Mouse (Mus musculus): Measurements from ENCODE around the gene Lin37. TPM values are rescaled to one million over a fixed set of nuclear protein-coding genes. Genes with fewer than 3 reads are reported as not detected.

Lin37 gene
- 26.3 TPM for polyA plus RNA-seq (2014; fragmentation: Illumina TruSeq; extraction: RNeasy Lipid Tissue Mini Kit (QIAGEN cat#74804); ENCODE audit: low read depth, low replicate concordance)

GRCm38 (mm10) chr7:30559443-30559954 lies at the start of gene Lin37:
TSS of gene Lin37 (minus strand) at chr7:30559838.

GRCm38 (mm10) chr7:30598786-30599185 lies 39.1 kb upstream of the Lin37 start, which contains the start of gene Zbtb32:
TSS of gene Zbtb32 (minus strand) at chr7:30598909.

DNA sequence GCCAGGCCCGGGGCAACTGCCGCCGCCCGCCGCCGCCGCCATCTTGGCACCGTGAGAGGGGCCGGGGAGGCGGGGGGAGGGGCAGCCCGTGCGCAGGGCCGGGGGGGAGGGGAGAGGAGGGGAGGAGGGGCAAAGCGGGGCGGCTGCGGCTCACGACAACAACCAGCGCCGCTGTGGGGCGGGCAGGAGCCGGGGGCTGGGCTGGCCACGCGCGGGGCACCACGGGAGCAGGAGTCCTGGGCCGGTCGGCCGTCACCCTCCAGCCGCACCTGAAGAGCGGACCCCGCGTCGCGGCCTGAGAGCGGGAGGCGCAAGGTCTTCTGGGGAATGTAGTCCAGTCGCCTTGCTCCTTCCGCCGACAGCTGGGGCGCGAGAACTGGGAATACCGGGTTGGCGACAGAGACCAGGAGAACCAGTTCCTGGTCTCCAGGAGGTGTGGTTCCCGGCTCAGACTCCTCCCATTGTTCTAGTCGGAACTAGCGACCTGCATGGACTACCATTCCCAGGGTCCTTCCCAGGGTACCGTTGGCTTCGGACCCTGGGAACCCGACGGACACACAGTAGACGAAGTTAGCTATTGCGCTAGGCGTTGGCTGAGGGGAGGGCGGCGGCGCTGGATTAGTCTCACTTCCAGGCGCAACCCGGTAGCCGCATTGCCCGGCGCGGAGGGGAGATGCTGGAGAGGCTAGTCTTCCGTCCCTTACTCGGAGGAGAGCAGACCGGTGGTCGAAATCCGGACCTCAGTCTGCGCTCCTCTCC lies 29.2 kb upstream of the Lin37 start, which contains the start of gene Kmt2b:
TSS of gene Kmt2b (minus strand) at position 51 of the 759 bp plus-strand sequence.

GRCm38 (mm10) chr7:30564970-30565571 lies 5.4 kb upstream of the Lin37 start, which contains the start of gene Igflr1:
TSS of gene Igflr1 (plus strand) at chr7:30565427.

GRCm38 (mm10) chr7:30563117-30563905 lies 3.7 kb upstream of the Lin37 start, which contains the start of the genes U2af1l4, Gm49396 and Psenen:
TSS of gene U2af1l4 (plus strand) at chr7:30563301.
TSS of gene Gm49396 (plus strand) at chr7:30563344.
TSS of gene Psenen (minus strand) at chr7:30563627.

DNA sequence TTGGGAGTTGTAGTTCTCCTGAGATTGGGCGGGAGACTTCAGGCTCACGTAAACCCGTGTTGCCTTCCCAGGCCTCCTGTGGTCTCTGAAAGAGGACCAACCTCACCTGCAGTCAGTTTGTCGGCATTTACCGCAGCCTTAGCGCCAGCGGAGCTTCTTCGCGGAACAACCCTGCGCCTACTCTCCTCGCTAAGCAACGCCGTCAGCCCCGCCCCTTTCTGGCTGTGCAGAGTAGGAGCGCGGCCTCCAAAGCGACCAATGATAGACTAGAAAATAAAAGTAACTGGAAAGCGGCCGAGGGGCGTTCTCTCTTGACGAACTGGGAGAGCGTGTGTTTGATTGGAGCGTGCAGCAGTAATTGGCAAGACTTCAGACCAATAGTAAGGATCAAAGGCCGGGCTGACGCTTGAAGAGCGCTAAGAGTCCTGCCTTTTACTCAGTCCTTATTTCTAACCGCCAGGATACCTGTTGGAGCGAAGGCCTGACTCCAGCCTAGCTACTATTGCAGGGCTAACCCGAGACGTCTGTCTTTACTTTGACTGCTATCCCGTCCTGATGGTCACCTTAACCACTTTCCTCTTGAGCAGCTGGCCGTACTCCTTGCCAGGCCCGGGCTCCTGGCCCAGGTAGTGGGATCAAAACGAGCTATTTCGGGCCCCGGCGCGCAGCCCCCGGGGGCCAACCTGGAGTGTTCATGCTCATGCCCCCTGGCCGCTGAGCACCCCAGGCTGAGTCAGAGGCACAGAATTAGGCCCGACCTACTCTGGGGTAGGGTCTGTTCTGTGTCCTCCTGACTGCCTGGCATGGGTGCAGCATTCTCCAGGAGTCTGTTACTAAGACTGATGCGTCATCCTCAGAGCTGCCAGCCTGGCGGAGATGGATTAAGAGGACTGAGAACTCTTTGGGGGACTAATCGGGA lies 7.3 kb downstream of the Lin37 start, which contains the start of the genes Hspb6 and Proser3:
TSS of gene Hspb6 (plus strand) at position 77 of the 919 bp plus-strand sequence.
TSS of gene Proser3 (minus strand) at position 198 of the 919 bp plus-strand sequence.

GRCm38 (mm10) chr7:30534633-30535577 lies 24.7 kb downstream of the Lin37 start, which contains the start of gene Arhgap33:
TSS of gene Arhgap33 (minus strand) at chr7:30535060.

Other genes with a start within 250 kb of the Lin37 start
- 5.0 TPM for gene Syne4, start 245.0 kb downstream of the Lin37 start, polyA plus RNA-seq (2014; fragmentation: Illumina TruSeq; extraction: RNeasy Lipid Tissue Mini Kit (QIAGEN cat#74804); ENCODE audit: low read depth, low replicate concordance)
- gene E130208F15Rik, start 238.1 kb downstream of the Lin37 start, polyA plus RNA-seq (2014; fragmentation: Illumina TruSeq; extraction: RNeasy Lipid Tissue Mini Kit (QIAGEN cat#74804); ENCODE audit: low read depth, low replicate concordance) = 1.2 TPM
- gene Sdhaf1, start 235.9 kb downstream of the Lin37 start, polyA plus RNA-seq (2014; fragmentation: Illumina TruSeq; extraction: RNeasy Lipid Tissue Mini Kit (QIAGEN cat#74804); ENCODE audit: low read depth, low replicate concordance) = 9.0 TPM
- 1.7 TPM for gene Lrfn3, start 197.1 kb downstream of the Lin37 start, polyA plus RNA-seq (2014; fragmentation: Illumina TruSeq; extraction: RNeasy Lipid Tissue Mini Kit (QIAGEN cat#74804); ENCODE audit: low read depth, low replicate concordance)
- 114 TPM for gene Tyrobp, start 146.1 kb downstream of the Lin37 start, polyA plus RNA-seq (2014; fragmentation: Illumina TruSeq; extraction: RNeasy Lipid Tissue Mini Kit (QIAGEN cat#74804); ENCODE audit: low read depth, low replicate concordance)
- 4.5 TPM for gene Hcst, start 140.0 kb downstream of the Lin37 start, polyA plus RNA-seq (2014; fragmentation: Illumina TruSeq; extraction: RNeasy Lipid Tissue Mini Kit (QIAGEN cat#74804); ENCODE audit: low read depth, low replicate concordance)
- 1.9 TPM for gene Nfkbid, start 138.1 kb downstream of the Lin37 start, polyA plus RNA-seq (2014; fragmentation: Illumina TruSeq; extraction: RNeasy Lipid Tissue Mini Kit (QIAGEN cat#74804); ENCODE audit: low read depth, low replicate concordance)
- gene Aplp1, start 114.3 kb downstream of the Lin37 start, polyA plus RNA-seq (2014; fragmentation: Illumina TruSeq; extraction: RNeasy Lipid Tissue Mini Kit (QIAGEN cat#74804); ENCODE audit: low read depth, low replicate concordance) = 2.8 TPM
- gene Kirrel2, start 102.1 kb downstream of the Lin37 start, polyA plus RNA-seq (2014; fragmentation: Illumina TruSeq; extraction: RNeasy Lipid Tissue Mini Kit (QIAGEN cat#74804); ENCODE audit: low read depth, low replicate concordance) = not detected
- gene Nphs1, start 101.5 kb downstream of the Lin37 start, polyA plus RNA-seq (2014; fragmentation: Illumina TruSeq; extraction: RNeasy Lipid Tissue Mini Kit (QIAGEN cat#74804); ENCODE audit: low read depth, low replicate concordance) = not detected
- not detected for gene Prodh2, start 66.2 kb downstream of the Lin37 start, polyA plus RNA-seq (2014; fragmentation: Illumina TruSeq; extraction: RNeasy Lipid Tissue Mini Kit (QIAGEN cat#74804); ENCODE audit: low read depth, low replicate concordance)
- gene Arhgap33, start 24.8 kb downstream of the Lin37 start, polyA plus RNA-seq (2014; fragmentation: Illumina TruSeq; extraction: RNeasy Lipid Tissue Mini Kit (QIAGEN cat#74804); ENCODE audit: low read depth, low replicate concordance) = 11.2 TPM
- gene Hspb6, start 7.7 kb downstream of the Lin37 start, polyA plus RNA-seq (2014; fragmentation: Illumina TruSeq; extraction: RNeasy Lipid Tissue Mini Kit (QIAGEN cat#74804); ENCODE audit: low read depth, low replicate concordance) = 19.1 TPM
- 13.6 TPM for gene Proser3, start 7.5 kb downstream of the Lin37 start, polyA plus RNA-seq (2014; fragmentation: Illumina TruSeq; extraction: RNeasy Lipid Tissue Mini Kit (QIAGEN cat#74804); ENCODE audit: low read depth, low replicate concordance)
- 50.0 TPM for gene U2af1l4, start 3.5 kb upstream of the Lin37 start, polyA plus RNA-seq (2014; fragmentation: Illumina TruSeq; extraction: RNeasy Lipid Tissue Mini Kit (QIAGEN cat#74804); ENCODE audit: low read depth, low replicate concordance)
- gene Gm49396, start 3.5 kb upstream of the Lin37 start, polyA plus RNA-seq (2014; fragmentation: Illumina TruSeq; extraction: RNeasy Lipid Tissue Mini Kit (QIAGEN cat#74804); ENCODE audit: low read depth, low replicate concordance) = 6.5 TPM
- 138 TPM for gene Psenen, start 3.8 kb upstream of the Lin37 start, polyA plus RNA-seq (2014; fragmentation: Illumina TruSeq; extraction: RNeasy Lipid Tissue Mini Kit (QIAGEN cat#74804); ENCODE audit: low read depth, low replicate concordance)
- gene Igflr1, start 5.6 kb upstream of the Lin37 start, polyA plus RNA-seq (2014; fragmentation: Illumina TruSeq; extraction: RNeasy Lipid Tissue Mini Kit (QIAGEN cat#74804); ENCODE audit: low read depth, low replicate concordance) = 2.8 TPM
- 28.8 TPM for gene Kmt2b, start 28.9 kb upstream of the Lin37 start, polyA plus RNA-seq (2014; fragmentation: Illumina TruSeq; extraction: RNeasy Lipid Tissue Mini Kit (QIAGEN cat#74804); ENCODE audit: low read depth, low replicate concordance)
- 2.1 TPM for gene Zbtb32, start 39.1 kb upstream of the Lin37 start, polyA plus RNA-seq (2014; fragmentation: Illumina TruSeq; extraction: RNeasy Lipid Tissue Mini Kit (QIAGEN cat#74804); ENCODE audit: low read depth, low replicate concordance)
- 25.2 TPM for gene Upk1a, start 53.0 kb upstream of the Lin37 start, polyA plus RNA-seq (2014; fragmentation: Illumina TruSeq; extraction: RNeasy Lipid Tissue Mini Kit (QIAGEN cat#74804); ENCODE audit: low read depth, low replicate concordance)
- 824 TPM for gene Cox6b1, start 66.3 kb upstream of the Lin37 start, polyA plus RNA-seq (2014; fragmentation: Illumina TruSeq; extraction: RNeasy Lipid Tissue Mini Kit (QIAGEN cat#74804); ENCODE audit: low read depth, low replicate concordance)
- gene Etv2, start 76.0 kb upstream of the Lin37 start, polyA plus RNA-seq (2014; fragmentation: Illumina TruSeq; extraction: RNeasy Lipid Tissue Mini Kit (QIAGEN cat#74804); ENCODE audit: low read depth, low replicate concordance) = not detected
- gene Rbm42, start 90.5 kb upstream of the Lin37 start, polyA plus RNA-seq (2014; fragmentation: Illumina TruSeq; extraction: RNeasy Lipid Tissue Mini Kit (QIAGEN cat#74804); ENCODE audit: low read depth, low replicate concordance) = 55.3 TPM
- gene Haus5, start 105.2 kb upstream of the Lin37 start, polyA plus RNA-seq (2014; fragmentation: Illumina TruSeq; extraction: RNeasy Lipid Tissue Mini Kit (QIAGEN cat#74804); ENCODE audit: low read depth, low replicate concordance) = 12.3 TPM
- 2.8 TPM for gene Pmis2, start 111.8 kb upstream of the Lin37 start, polyA plus RNA-seq (2014; fragmentation: Illumina TruSeq; extraction: RNeasy Lipid Tissue Mini Kit (QIAGEN cat#74804); ENCODE audit: low read depth, low replicate concordance)
- gene 2200002J24Rik, start 139.1 kb upstream of the Lin37 start, polyA plus RNA-seq (2014; fragmentation: Illumina TruSeq; extraction: RNeasy Lipid Tissue Mini Kit (QIAGEN cat#74804); ENCODE audit: low read depth, low replicate concordance) = not detected
- gene Atp4a, start 152.4 kb upstream of the Lin37 start, polyA plus RNA-seq (2014; fragmentation: Illumina TruSeq; extraction: RNeasy Lipid Tissue Mini Kit (QIAGEN cat#74804); ENCODE audit: low read depth, low replicate concordance) = 66.9 TPM
- gene Tmem147, start 169.7 kb upstream of the Lin37 start, polyA plus RNA-seq (2014; fragmentation: Illumina TruSeq; extraction: RNeasy Lipid Tissue Mini Kit (QIAGEN cat#74804); ENCODE audit: low read depth, low replicate concordance) = 135 TPM
- 58.5 TPM for gene Gapdhs, start 183.8 kb upstream of the Lin37 start, polyA plus RNA-seq (2014; fragmentation: Illumina TruSeq; extraction: RNeasy Lipid Tissue Mini Kit (QIAGEN cat#74804); ENCODE audit: low read depth, low replicate concordance)
- gene Sbsn, start 191.6 kb upstream of the Lin37 start, polyA plus RNA-seq (2014; fragmentation: Illumina TruSeq; extraction: RNeasy Lipid Tissue Mini Kit (QIAGEN cat#74804); ENCODE audit: low read depth, low replicate concordance) = 31.5 TPM
- 12.2 TPM for gene Dmkn, start 203.9 kb upstream of the Lin37 start, polyA plus RNA-seq (2014; fragmentation: Illumina TruSeq; extraction: RNeasy Lipid Tissue Mini Kit (QIAGEN cat#74804); ENCODE audit: low read depth, low replicate concordance)
- not detected for gene Krtdap, start 228.1 kb upstream of the Lin37 start, polyA plus RNA-seq (2014; fragmentation: Illumina TruSeq; extraction: RNeasy Lipid Tissue Mini Kit (QIAGEN cat#74804); ENCODE audit: low read depth, low replicate concordance)

Data from adipose tissue, adult 10 weeks (tissue).